Mouse (Mus musculus) olfactory bulb, adult 2 months (tissue): ENCODE measurements at regions not wholly inside any gene's neighbourhood (a gene's known extent, or its start where the extent isn't known, plus 50 kb on each side); places are given as distances from the start of the nearest gene placed in this dataset.

Experiments used
- CTCF ChIP-seq: fragments of 200-500 bp; IDR thresholded peaks from 2 replicates; pipeline ENCODE4 v1.5.1; 2012; ENCODE audit warnings: low read depth, mild to moderate bottlenecking, low read length, moderate library complexity; ENCODE audit not compliant: insufficient read depth
- POLR2A ChIP-seq: fragments of 200-500 bp; IDR thresholded peaks from 2 replicates; pipeline ENCODE4 v1.6.1; 2012; ENCODE audit warnings: mild to moderate bottlenecking, low read depth, low read length, moderate library complexity; ENCODE audit not compliant: insufficient read depth

DNA sequence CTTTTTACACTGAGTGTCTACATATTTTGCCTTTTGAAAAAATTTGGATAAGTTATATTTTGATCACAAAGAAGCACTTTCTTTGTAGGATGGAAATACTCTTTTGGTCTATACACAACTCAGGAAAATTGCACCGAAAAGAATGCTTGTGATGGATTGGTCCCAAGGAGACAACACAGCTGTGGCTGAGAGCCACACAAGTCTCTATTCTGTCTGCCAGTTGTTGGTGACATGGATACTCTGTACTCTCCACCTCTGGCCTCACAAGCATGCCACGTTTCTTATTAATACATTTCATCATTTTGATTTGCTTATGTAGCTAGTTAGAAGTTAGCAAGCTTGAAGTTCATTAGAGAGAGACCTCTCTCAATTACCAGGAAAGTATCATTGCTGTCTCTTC lies 53.7 kb upstream of the Ankrd50 start:
- TF ChIP-seq CTCF (no peak), POLR2A (no peak)
